Mouse (Mus musculus) midbrain, postnatal 0 days (tissue): Measurements from ENCODE around the gene Hsfy2. TPM values are rescaled to one million over a fixed set of nuclear protein-coding genes. Genes with fewer than 3 reads are reported as not detected.

Source experiments
- ATAC-seq: fragments of 200-750 bp; cut with Nextera tagmentation; 2 replicates; pipeline ENCODE4 v1.8.0; 2017; ENCODE audit warnings: moderate number of reproducible peaks, mild to moderate bottlenecking, moderate TSS enrichment, moderate library complexity; ENCODE audit not compliant: low FRiP score
- DNase-seq: peaks from one replicate; pipeline ENCODE4 v3.0.0-alpha.2; 2015; ENCODE audit warnings: low spot score
- H3K27ac ChIP-seq: fragments of 300-500 bp; sonication (generic); 2 replicates; pipeline ENCODE4 v1.5.1; 2014; ENCODE audit warnings: low read depth, mild to moderate bottlenecking, low read length, mixed read lengths
- H3K27me3 ChIP-seq: fragments of 300-500 bp; sonication (generic); 2 replicates; pipeline ENCODE4 v1.6.1; 2014; ENCODE audit warnings: low read length, control low read depth, mixed read lengths; ENCODE audit not compliant: insufficient read depth
- H3K36me3 ChIP-seq: fragments of 300-500 bp; sonication (generic); 2 replicates; pipeline ENCODE4 v1.6.1; 2014; ENCODE audit warnings: low read length, control low read depth, mixed read lengths; ENCODE audit not compliant: insufficient read depth
- H3K4me1 ChIP-seq: fragments of 300-500 bp; sonication (generic); 2 replicates; pipeline ENCODE4 v1.6.1; 2014; ENCODE audit warnings: mild to moderate bottlenecking, control low read depth, antibody characterized with exemption, low read length, mixed read lengths; ENCODE audit not compliant: insufficient read depth
- H3K4me2 ChIP-seq: fragments of 300-500 bp; sonication (generic); 2 replicates; pipeline ENCODE4 v1.6.1; 2014; ENCODE audit warnings: low read depth, mild to moderate bottlenecking, low read length, mixed read lengths; ENCODE audit not compliant: poor library complexity, severe bottlenecking
- H3K4me3 ChIP-seq: fragments of 300-500 bp; sonication (generic); 2 replicates; pipeline ENCODE4 v1.5.1; 2014; ENCODE audit warnings: low read depth, mild to moderate bottlenecking, low read length, moderate library complexity
- H3K9ac ChIP-seq: fragments of 300-500 bp; sonication (generic); replicated peaks from 2 replicates; pipeline ENCODE4 v1.6.1; 2014; ENCODE audit warnings: mild to moderate bottlenecking, low read length, moderate library complexity, mixed read lengths; ENCODE audit not compliant: poor library complexity, severe bottlenecking
- H3K9me3 ChIP-seq: fragments of 300-500 bp; sonication (generic); 2 replicates; pipeline ENCODE4 v1.6.1; 2016; ENCODE audit warnings: low read length, control low read depth
- CTCF ChIP-seq: IDR thresholded peaks from 2 replicates; pipeline ENCODE4 v1.5.1; 2016; ENCODE audit warnings: antibody characterized with exemption, mild to moderate bottlenecking
- WGBS: fragments of 180-500 bp; shearing (Covaris S2); extraction: QIAGEN DNeasy Blood & Tissue Kit; methylation state at CpG from one replicate; pipeline ENCODE4 v1.1.7; 2014; 5-methylcytosine and 5-hydroxymethylcytosine counted together
- polyA plus RNA-seq: library from polyadenylated mRNA; unstranded; fragments of >200 nt; fragmentation: Nextera tagmentation; extraction: Ambion mirVana; gene quantifications from 2 replicates; pipeline ENCODE4 v1.2.1, GENCODE M21; 2015
- total RNA-seq: library from RNA; depleted of rRNA; stranded (reverse); fragments of >200 nt; gene quantifications from 2 replicates; pipeline ENCODE4 v1.2.3, GENCODE M21; 2014; rRNA removed

The Hsfy2 gene
- total RNA-seq (not detected in 2 replicates), polyA plus RNA-seq (not detected in 2 replicates)

DNA sequence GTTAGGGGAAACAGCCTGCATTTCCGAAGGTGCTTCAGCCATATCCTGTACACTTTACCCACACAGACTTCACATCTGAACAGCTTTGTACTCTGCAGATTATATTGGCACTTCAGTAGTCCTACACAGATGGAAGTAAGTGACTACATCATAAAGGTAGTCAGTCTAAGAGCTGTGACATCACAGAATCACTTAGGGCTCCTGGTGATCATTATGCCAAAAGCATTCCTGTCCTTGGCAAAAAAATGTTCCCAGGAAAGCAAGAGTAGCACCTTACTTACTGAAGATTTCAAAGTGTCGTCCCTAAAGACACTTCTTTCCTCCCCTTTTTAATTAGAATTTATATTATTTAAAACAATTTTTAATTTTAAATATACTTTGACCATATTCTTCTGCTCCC lies at the start of gene Hsfy2:
Gene Hsfy2 (minus strand): TSS at position 101 of the 400 bp plus-strand sequence.
- no peak for ATAC-seq
- 85% methylated on average over 2 of the region's 2 CpGs for WGBS
- no peak for TF ChIP-seq CTCF

DNA sequence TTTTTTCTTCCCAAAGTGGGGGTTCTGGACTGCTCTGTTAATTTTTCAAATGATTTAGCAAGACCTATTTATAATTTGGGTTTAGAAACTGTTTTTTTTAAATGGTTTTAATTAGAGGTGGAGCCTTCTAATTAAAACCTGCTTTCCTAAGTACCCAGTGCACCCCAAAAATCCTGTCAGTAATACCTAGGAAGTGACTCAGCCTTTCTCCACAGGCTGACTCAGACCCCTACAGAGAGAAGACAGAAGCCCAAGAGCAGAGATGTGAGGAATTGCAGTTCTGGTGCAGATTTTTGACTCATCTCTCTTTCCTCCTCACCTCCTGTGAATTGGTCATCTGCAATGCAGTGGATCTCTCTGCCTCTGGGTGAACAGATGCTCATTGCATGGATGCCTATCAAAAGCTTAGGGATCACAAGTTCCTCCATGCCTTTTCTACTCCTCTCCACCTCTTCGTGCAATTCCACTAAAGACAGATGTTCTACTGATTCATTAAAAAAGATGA lies 47.9 kb upstream of the Hsfy2 start:
- DNase-seq, result no peak
- Histone ChIP-seq H3K9ac (no peak overlapping the region), H3K27ac (no peak overlapping the region), H3K4me3 (no peak overlapping the region), H3K27me3 (no peaks in the 10 kb centered on the region), H3K36me3 (no peaks in the 10 kb centered on the region), H3K4me1 (no peaks in the 10 kb centered on the region), H3K9me3 (no peaks in the 10 kb centered on the region), H3K4me2 (no peak overlapping the region)
- no peak for ATAC-seq
- WGBS, result 90% methylated on average over 1 of the region's 1 CpGs
- no peak for TF ChIP-seq CTCF

More for the DNA sequence above, at the start of gene Hsfy2:
- Histone ChIP-seq H3K4me3 (no peak within 1 kb of the TSS), H3K9ac (no peak within 1 kb of the TSS), H3K4me2 (no peak within 1 kb of the TSS), H3K36me3 (no peaks in the 10 kb centered on the region), H3K4me1 (no peaks in the 10 kb centered on the region), H3K27me3 (no peaks in the 10 kb centered on the region), H3K27ac (no peak within 1 kb of the TSS), H3K9me3 (no peaks in the 10 kb centered on the region)
- no peak for DNase-seq

DNA sequence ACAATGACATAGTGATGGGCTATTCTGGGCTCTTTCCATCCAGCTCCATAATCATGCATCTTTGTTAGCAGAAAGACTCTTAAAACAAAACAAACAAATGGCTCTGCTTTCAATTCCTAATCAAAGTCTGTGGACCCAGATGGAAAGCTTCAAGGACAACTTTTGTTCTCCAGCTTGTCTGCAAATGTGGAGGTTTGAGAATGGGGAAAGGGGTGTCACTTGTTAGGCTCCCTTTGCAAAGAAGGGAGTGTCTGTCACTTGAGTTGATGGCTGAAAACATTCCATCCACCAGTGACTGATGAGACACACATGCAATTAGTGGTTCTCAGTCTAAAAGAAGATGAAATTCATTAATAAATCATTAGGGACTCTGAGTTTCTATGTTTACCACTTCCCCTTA lies 47.3 kb upstream of the Hsfy2 start:
- H3K27me3 ChIP-seq, result no peaks in the 10 kb centered on the region
- H3K9me3 ChIP-seq, result no peaks in the 10 kb centered on the region
- no peaks in the 10 kb centered on the region for H3K4me1 ChIP-seq
- ATAC-seq (no peak), DNase-seq (no peak)
- H3K4me3 ChIP-seq, result no peak overlapping the region
- H3K36me3 ChIP-seq, result no peaks in the 10 kb centered on the region
- no peak overlapping the region for H3K4me2 ChIP-seq
- H3K27ac ChIP-seq, result no peak overlapping the region
- H3K9ac ChIP-seq, result no peak overlapping the region
- TF ChIP-seq CTCF, result no peak

DNA sequence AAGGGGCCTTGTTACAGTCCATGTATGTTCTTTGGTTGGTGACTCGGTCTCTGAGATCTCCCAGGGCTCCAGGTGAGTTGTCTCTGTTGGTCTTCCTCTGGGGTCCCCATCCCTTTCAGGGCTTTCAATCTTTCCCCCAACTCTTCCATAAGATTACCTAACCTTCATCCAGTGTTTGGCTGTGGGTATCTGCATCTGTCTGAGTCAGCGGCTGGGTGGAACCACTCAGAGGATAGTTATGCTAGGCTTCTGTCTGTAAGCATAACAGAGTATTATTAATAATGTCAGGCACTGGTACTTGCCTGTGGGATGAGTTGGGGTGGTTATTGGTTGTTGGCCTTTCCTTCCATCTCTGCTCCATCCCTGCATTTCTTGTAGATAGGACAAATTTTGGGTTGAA lies 44.0 kb upstream of the Hsfy2 start:
- DNase-seq (no peak), ATAC-seq (no peak)
- Histone ChIP-seq H3K9ac (no peak overlapping the region), H3K36me3 (no peaks in the 10 kb centered on the region), H3K4me3 (no peak overlapping the region), H3K27me3 (no peaks in the 10 kb centered on the region), H3K9me3 (no peaks in the 10 kb centered on the region), H3K27ac (no peak overlapping the region), H3K4me1 (no peaks in the 10 kb centered on the region), H3K4me2 (no peak overlapping the region)
- TF ChIP-seq CTCF, result no peak
- WGBS, result 91% methylated on average over 2 of the region's 2 CpGs

DNA sequence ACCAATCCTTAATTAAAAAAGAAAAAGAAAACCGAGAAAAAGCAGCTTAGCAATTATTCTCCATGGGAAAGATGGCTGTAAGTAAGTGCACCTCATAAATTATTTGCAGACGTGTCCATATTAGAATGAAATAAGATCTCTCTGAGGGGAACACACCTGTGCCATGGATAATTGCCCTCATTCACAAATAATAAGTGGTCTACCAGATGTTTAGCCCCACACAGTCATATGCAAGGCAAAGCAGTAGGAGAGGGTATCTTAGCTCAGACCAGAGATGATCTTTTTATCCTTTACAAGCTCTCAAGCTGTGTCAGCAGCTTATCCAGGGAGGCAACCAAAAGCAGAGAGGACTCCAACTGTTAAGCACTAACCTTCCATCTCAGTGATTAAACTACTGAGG lies 38.0 kb upstream of the Hsfy2 start:
- no peak overlapping the region for H3K9ac ChIP-seq
- no peaks in the 10 kb centered on the region for H3K27me3 ChIP-seq
- H3K27ac ChIP-seq, result no peak overlapping the region
- no peak overlapping the region for H3K4me3 ChIP-seq
- ATAC-seq (no peak), DNase-seq (no peak)
- TF ChIP-seq CTCF, result no peak
- no peaks in the 10 kb centered on the region for H3K4me1 ChIP-seq
- no peak overlapping the region for H3K4me2 ChIP-seq
- WGBS, result 46% methylated on average over 2 of the region's 2 CpGs
- no peaks in the 10 kb centered on the region for H3K9me3 ChIP-seq
- H3K36me3 ChIP-seq, result no peaks in the 10 kb centered on the region

DNA sequence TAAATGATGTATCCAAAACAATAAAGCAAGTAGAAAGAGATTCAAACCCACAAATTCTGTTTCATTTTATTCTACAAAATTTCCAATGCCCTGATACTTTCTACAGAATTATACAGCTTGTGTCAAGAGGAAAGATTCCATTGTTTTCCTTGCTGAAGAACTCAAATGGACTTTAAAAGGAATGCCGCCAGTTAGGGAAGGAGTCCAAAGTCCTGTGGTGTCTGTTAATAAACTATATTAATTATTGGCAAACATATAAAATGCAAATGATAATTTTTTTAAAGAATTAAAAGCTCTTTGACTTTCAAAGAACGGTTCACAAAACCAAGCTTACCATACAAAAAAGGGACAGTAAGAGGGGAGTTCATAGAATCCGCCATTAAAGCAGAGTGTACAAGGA lies 37.4 kb upstream of the Hsfy2 start:
- no peaks in the 10 kb centered on the region for H3K9me3 ChIP-seq
- DNase-seq (no peak), ATAC-seq (no peak)
- no peaks in the 10 kb centered on the region for H3K4me1 ChIP-seq
- no peak overlapping the region for H3K27ac ChIP-seq
- WGBS, result 88% methylated on average over 3 of the region's 3 CpGs
- no peaks in the 10 kb centered on the region for H3K27me3 ChIP-seq
- no peak for TF ChIP-seq CTCF
- no peaks in the 10 kb centered on the region for H3K36me3 ChIP-seq
- H3K4me3 ChIP-seq, result no peak overlapping the region
- no peak overlapping the region for H3K9ac ChIP-seq
- H3K4me2 ChIP-seq, result no peak overlapping the region
